8 mouse cellular contexts compared by ENCODE assay signal in the genomic region with DNA sequence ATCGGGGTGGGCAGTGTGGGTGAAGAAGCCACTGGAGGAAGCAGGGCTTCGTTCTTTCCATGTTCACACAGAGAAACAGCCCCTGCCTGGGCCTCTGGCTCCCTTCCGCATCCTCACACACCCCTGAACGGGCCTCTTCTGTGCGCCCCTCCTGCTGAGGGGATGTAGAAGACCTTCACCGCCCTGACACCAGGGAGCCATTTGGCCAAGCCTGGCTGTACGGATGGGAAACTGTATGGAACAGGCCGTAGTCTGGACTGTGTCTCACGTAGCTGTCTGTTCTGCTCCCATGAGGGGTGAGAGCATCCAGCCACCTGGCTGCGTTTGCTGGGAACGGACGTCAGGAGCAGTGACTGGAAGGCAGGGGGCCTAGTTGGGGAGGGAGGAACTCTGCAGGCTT. TPM values are rescaled to one million over a fixed set of nuclear protein-coding genes. Genes with fewer than 3 reads are reported as not detected.
DNase-seq lines count a peak whose midpoint lies in the region; ATAC-seq and TF ChIP-seq lines count a peak whose summit lies in the region.
"Had no signal": no experiment of that assay in that cellular context is flagged by ENCODE, and none has a peak within 500 bp of the region (broad histone marks: within the 10 kb centered on the region; RNA-seq: fewer than 3 reads in every experiment).

No protein-coding gene starts in this region.

- H3K4me1 ChIP-seq in hindbrain, embryonic 10.5 days (replicated peaks), result peaks cover 61% of the 10 kb centered on the region
- H3K4me1 ChIP-seq in hindbrain, postnatal 0 days (ENCODE audit: insufficient read depth, low read length), result peaks cover 16% of the 10 kb centered on the region; the same call in 1 of the 2 replicates
- peaks cover 10% of the 10 kb centered on the region for H3K4me1 ChIP-seq in embryonic facial prominence, embryonic 11.5 days (ENCODE audit: control insufficient read depth, insufficient read depth, low read length)
- H3K4me1 ChIP-seq in hindbrain, embryonic 13.5 days (replicated peaks), result peaks cover 57% of the 10 kb centered on the region
- peaks cover 36% of the 10 kb centered on the region for H3K4me1 ChIP-seq in liver, postnatal 0 days (ENCODE audit: insufficient read depth)

- no peak for TF ChIP-seq CTCF in hindbrain, postnatal 0 days (IDR thresholded peaks at IDR 0.05; ENCODE audit: low read depth)
- TF ChIP-seq CTCF in liver, postnatal 0 days (IDR thresholded peaks at IDR 0.05; ENCODE audit: low read depth), result no peak

- no peak overlapping the region for H3K4me3 ChIP-seq in hindbrain, embryonic 10.5 days
- no peak overlapping the region for H3K4me3 ChIP-seq in hindbrain, postnatal 0 days (ENCODE audit: low read length)
- no peak overlapping the region for H3K4me3 ChIP-seq in embryonic facial prominence, embryonic 11.5 days (ENCODE audit: low read depth, low read length)
- no peak overlapping the region for H3K4me3 ChIP-seq in hindbrain, embryonic 13.5 days
- no peak overlapping the region for H3K4me3 ChIP-seq in liver, postnatal 0 days (ENCODE audit: low read depth, low read length)
- H3K4me3 ChIP-seq: erythroblast, embryonic 14.5 days had no signal

- WGBS in hindbrain, embryonic 10.5 days, result 20% methylated on average over 12 of the region's 12 CpGs
- WGBS in hindbrain, postnatal 0 days, result 39% methylated on average over 12 of the region's 12 CpGs
- WGBS in embryonic facial prominence, embryonic 11.5 days, result 12% methylated on average over 12 of the region's 12 CpGs
- WGBS in hindbrain, embryonic 13.5 days, result 18% methylated on average over 12 of the region's 12 CpGs
- 9% methylated on average over 12 of the region's 12 CpGs for WGBS in liver, postnatal 0 days (ENCODE audit: insufficient replicate concordance)

- TF ChIP-seq EP300 in liver, postnatal 0 days (IDR thresholded peaks at IDR 0.05; ENCODE audit: low read depth), result no peak

- DNase-seq in hindbrain, embryonic 10.5 days (ENCODE audit: low spot score), result no peak
- DNase-seq in hindbrain, postnatal 0 days (ENCODE audit: low spot score), result no peak
- DNase-seq in embryonic facial prominence, embryonic 11.5 days (ENCODE audit: low spot score), result peak; percentile 42
- no peak for DNase-seq in liver, postnatal 0 days
- DNase-seq in left cerebral cortex, postnatal 4 days, result no peak

- intact Hi-C loops in left cerebral cortex, postnatal 4 days (cut with DNase I), result no loop called here

- ATAC-seq in hindbrain, postnatal 0 days, result no peak
- no peak; the same call in 1 of the 2 replicates for ATAC-seq in embryonic facial prominence, embryonic 11.5 days (replicated peaks; ENCODE audit: insufficient number of reproducible peaks, low FRiP score, low TSS enrichment, low read depth)
- ATAC-seq in hindbrain, embryonic 13.5 days (ENCODE audit: low FRiP score), result 0 out of 2 replicates have a peak, but pooled peaks have one; percentile 25
- ATAC-seq in liver, postnatal 0 days, result peak; percentile 3; the same call in 1 of the 2 replicates
- ATAC-seq in megakaryocyte progenitor cell, adult 5-6 weeks (replicated peaks; ENCODE audit: poor library complexity), result no peak

- no peak overlapping the region for H3K9ac ChIP-seq in hindbrain, postnatal 0 days (replicated peaks; ENCODE audit: low read length)
- no peak overlapping the region for H3K9ac ChIP-seq in embryonic facial prominence, embryonic 11.5 days (replicated peaks; ENCODE audit: low read length)
- 0 out of 2 replicates have a peak overlapping the region, but pooled peaks have one; percentile 9 for H3K9ac ChIP-seq in hindbrain, embryonic 13.5 days
- H3K9ac ChIP-seq in liver, postnatal 0 days (replicated peaks), result no peak overlapping the region

- H3K9me3 ChIP-seq in hindbrain, embryonic 10.5 days, result no peaks in the 10 kb centered on the region
- no peaks in the 10 kb centered on the region for H3K9me3 ChIP-seq in hindbrain, postnatal 0 days (ENCODE audit: low read length)
- H3K9me3 ChIP-seq in embryonic facial prominence, embryonic 11.5 days (replicated peaks; ENCODE audit: control insufficient read depth, low read length), result no peaks in the 10 kb centered on the region
- H3K9me3 ChIP-seq in hindbrain, embryonic 13.5 days, result no peaks in the 10 kb centered on the region
- H3K9me3 ChIP-seq in liver, postnatal 0 days (ENCODE audit: low read length), result no peaks in the 10 kb centered on the region

- no peak overlapping the region for H3K4me2 ChIP-seq in hindbrain, postnatal 0 days (ENCODE audit: low read depth, low read length)
- H3K4me2 ChIP-seq in embryonic facial prominence, embryonic 11.5 days (ENCODE audit: low read depth, low read length), result no peak overlapping the region
- no peak overlapping the region for H3K4me2 ChIP-seq in hindbrain, embryonic 13.5 days
- H3K4me2 ChIP-seq in liver, postnatal 0 days (ENCODE audit: low read depth, low read length), result 0 out of 2 replicates have a peak overlapping the region, but pooled peaks have one; percentile 7

- H3K36me3 ChIP-seq in hindbrain, embryonic 10.5 days, result no peaks in the 10 kb centered on the region
- no peaks in the 10 kb centered on the region for H3K36me3 ChIP-seq in hindbrain, postnatal 0 days (ENCODE audit: insufficient read depth, low read length)
- H3K36me3 ChIP-seq in embryonic facial prominence, embryonic 11.5 days (replicated peaks; ENCODE audit: control insufficient read depth, insufficient read depth, low read depth, low read length), result no peaks in the 10 kb centered on the region
- no peaks in the 10 kb centered on the region for H3K36me3 ChIP-seq in hindbrain, embryonic 13.5 days
- no peaks in the 10 kb centered on the region for H3K36me3 ChIP-seq in liver, postnatal 0 days (replicated peaks; ENCODE audit: insufficient read depth, low read length)

- H3K27ac ChIP-seq in hindbrain, embryonic 10.5 days, result peak overlapping the region; percentile 73
- H3K27ac ChIP-seq in hindbrain, postnatal 0 days, result no peak overlapping the region
- H3K27ac ChIP-seq in embryonic facial prominence, embryonic 11.5 days (replicated peaks; ENCODE audit: low read depth, low read length), result no peak overlapping the region
- H3K27ac ChIP-seq in hindbrain, embryonic 13.5 days, result peak overlapping the region; percentile 44; the same call in 1 of the 2 replicates
- H3K27ac ChIP-seq in liver, postnatal 0 days (ENCODE audit: low read depth), result peak overlapping the region; percentile 62

- peaks cover 77% of the 10 kb centered on the region for H3K27me3 ChIP-seq in hindbrain, embryonic 10.5 days (ENCODE audit: insufficient read depth, poor library complexity, severe bottlenecking)
- H3K27me3 ChIP-seq in hindbrain, postnatal 0 days (ENCODE audit: insufficient read depth, low read length), result 0 out of 2 replicates have a peak, but pooled peaks cover 11% of the 10 kb centered on the region
- H3K27me3 ChIP-seq in embryonic facial prominence, embryonic 11.5 days (ENCODE audit: control insufficient read depth, insufficient read depth, low read length), result no peaks in the 10 kb centered on the region
- H3K27me3 ChIP-seq in hindbrain, embryonic 13.5 days, result peaks cover 58% of the 10 kb centered on the region
- no peaks in the 10 kb centered on the region for H3K27me3 ChIP-seq in liver, postnatal 0 days (ENCODE audit: insufficient read depth, low read length)

RNA-seq across cellular contexts. Expression of gene Dlk1, which starts 15.8 kb away (rescaled TPM):
- 64.4 and 82.8 TPM in 2 replicates for polyA plus RNA-seq in hindbrain, embryonic 10.5 days (2016; fragmentation: Nextera tagmentation; extraction: Ambion mirVana)
- total RNA-seq in hindbrain, postnatal 0 days (2014; rRNA removed), result 28.8 and 47.7 TPM in 2 replicates
- polyA plus RNA-seq in hindbrain, postnatal 0 days (2015; fragmentation: Nextera tagmentation; extraction: Ambion mirVana), result 33.0 and 34.6 TPM in 2 replicates
- polyA plus RNA-seq in embryonic facial prominence, embryonic 11.5 days (2014; fragmentation: Nextera tagmentation; extraction: Ambion mirVana), result 209 and 225 TPM in 2 replicates
- polyA plus RNA-seq in hindbrain, embryonic 13.5 days (2015; fragmentation: Nextera tagmentation; extraction: Ambion mirVana), result 88.0 and 102 TPM in 2 replicates
- 50.7 and 52.1 TPM in 2 replicates for polyA plus RNA-seq in liver, postnatal 0 days (2015; fragmentation: Nextera tagmentation; extraction: Ambion mirVana)
- 0.64 TPM in 1 of 2 replicates, not detected in the other for total RNA-seq in megakaryocyte progenitor cell, adult 5-6 weeks (2015)
- not detected in 2 replicates for total RNA-seq in megakaryocyte progenitor cell, adult 5-6 weeks (2017)
- total RNA-seq in left cerebral cortex, postnatal 4 days (2021), result 1 to 10 TPM; 2.6 to 4.6 TPM

Comparison
In these comparisons a context has a peak if more than half of its experiments do, and no peak if none do; other contexts are left out.
1. H3K27ac ChIP-seq: peak in hindbrain, embryonic 10.5 days (single experiment), hindbrain, embryonic 13.5 days (single experiment) and liver, postnatal 0 days (single experiment); none in hindbrain, postnatal 0 days (single experiment) and embryonic facial prominence, embryonic 11.5 days (single experiment).
2. ATAC-seq: peak in hindbrain, embryonic 13.5 days (single experiment) and liver, postnatal 0 days (single experiment); none in hindbrain, postnatal 0 days (single experiment), embryonic facial prominence, embryonic 11.5 days (single experiment) and megakaryocyte progenitor cell, adult 5-6 weeks (single experiment).